In the genomic region with DNA sequence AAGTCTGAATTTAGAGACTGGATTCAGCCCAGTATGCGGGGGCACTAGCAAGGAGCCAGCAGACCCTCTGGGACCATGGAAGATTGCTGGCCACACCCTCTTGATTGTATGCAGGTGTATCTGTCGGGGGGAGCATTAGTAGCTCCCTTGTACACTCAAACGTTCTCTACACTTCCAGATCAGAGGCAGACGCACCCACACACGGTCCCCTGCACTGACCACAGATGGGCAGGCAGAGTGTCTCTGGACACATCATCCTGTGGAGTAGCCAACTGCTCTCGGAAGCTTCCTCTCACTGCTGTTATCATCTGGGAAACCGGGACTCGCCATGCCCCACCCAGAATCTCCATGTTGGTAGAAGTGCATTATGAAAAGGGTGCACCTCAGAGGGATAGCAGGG, we compare ENCODE assay signal across 22 mouse cellular contexts.
DNase-seq lines count a peak whose midpoint lies in the region; ATAC-seq and TF ChIP-seq lines count a peak whose summit lies in the region.
"Had no signal": no experiment of that assay in that cellular context is flagged by ENCODE, and none has a peak within 500 bp of the region (broad histone marks: within the 10 kb centered on the region; RNA-seq: fewer than 3 reads in every experiment).

No protein-coding gene starts in this region.

- H3K4me2 ChIP-seq in intestine, embryonic 16.5 days (ENCODE audit: low read depth, low read length), result no peak overlapping the region
- no peak overlapping the region for H3K4me2 ChIP-seq in intestine, postnatal 0 days (replicated peaks; ENCODE audit: low read depth)
- no peak overlapping the region for H3K4me2 ChIP-seq in midbrain, embryonic 12.5 days (replicated peaks)
- H3K4me2 ChIP-seq in midbrain, postnatal 0 days (ENCODE audit: low read depth, low read length, poor library complexity, severe bottlenecking), result no peak overlapping the region
- H3K4me2 ChIP-seq in midbrain, embryonic 14.5 days (ENCODE audit: low read length), result no peak overlapping the region
- H3K4me2 ChIP-seq: forebrain, embryonic 13.5 days; intestine, embryonic 15.5 days; limb, embryonic 13.5 days; liver, embryonic 13.5 days; lung, embryonic 15.5 days had no signal

- TF ChIP-seq POLR2A in lung, adult 2 months (IDR thresholded peaks at IDR 0.05; ENCODE audit: borderline replicate concordance, extremely low read depth, low read depth, low read length), result no peak

- no peak for DNase-seq in midbrain, postnatal 0 days (ENCODE audit: low spot score)
- no peak for DNase-seq in embryonic facial prominence, embryonic 10.5 days (ENCODE audit: low spot score)
- DNase-seq in midbrain, embryonic 14.5 days, result no peak
- DNase-seq in lung, adult 2 months, result no peak
- no peak for DNase-seq in adrenal gland, adult 2 months
- DNase-seq: B cell, adult 2 months; cerebellum, adult 2 months; cerebellum, postnatal 36 days; gastrocnemius, postnatal 25 days; heart, adult 2 months; heart, postnatal 36 days; layer of hippocampus, postnatal 36 days; liver, embryonic 13.5 days; thymus, postnatal 25 days had no signal

- TF ChIP-seq CTCF in intestine, postnatal 0 days (IDR thresholded peaks at IDR 0.05; ENCODE audit: low read depth), result no peak
- TF ChIP-seq CTCF in midbrain, postnatal 0 days (IDR thresholded peaks at IDR 0.05), result no peak
- no peak for TF ChIP-seq CTCF in lung, adult 2 months (IDR thresholded peaks at IDR 0.05; ENCODE audit: insufficient read depth, low read length)

- H3K9me3 ChIP-seq in intestine, embryonic 16.5 days (ENCODE audit: control insufficient read depth, low read length), result no peaks in the 10 kb centered on the region
- no peaks in the 10 kb centered on the region for H3K9me3 ChIP-seq in intestine, postnatal 0 days (ENCODE audit: control insufficient read depth)
- H3K9me3 ChIP-seq in midbrain, embryonic 12.5 days, result 0 out of 2 replicates have a peak, but pooled peaks cover 8% of the 10 kb centered on the region
- no peaks in the 10 kb centered on the region for H3K9me3 ChIP-seq in midbrain, postnatal 0 days (ENCODE audit: low read length)
- H3K9me3 ChIP-seq in embryonic facial prominence, embryonic 10.5 days, result peaks cover 5% of the 10 kb centered on the region; the same call in 1 of the 2 replicates
- no peaks in the 10 kb centered on the region for H3K9me3 ChIP-seq in midbrain, embryonic 14.5 days (ENCODE audit: control insufficient read depth, low read length)
- H3K9me3 ChIP-seq: intestine, embryonic 15.5 days; liver, embryonic 13.5 days; lung, embryonic 15.5 days had no signal

- no peak overlapping the region for H3K27ac ChIP-seq in intestine, embryonic 16.5 days (ENCODE audit: low read length)
- no peak overlapping the region for H3K27ac ChIP-seq in intestine, postnatal 0 days (ENCODE audit: low read depth, low read length)
- H3K27ac ChIP-seq in midbrain, embryonic 12.5 days (replicated peaks), result no peak overlapping the region
- H3K27ac ChIP-seq in midbrain, postnatal 0 days (ENCODE audit: low read depth, low read length), result no peak overlapping the region
- peak overlapping the region; percentile 54 for H3K27ac ChIP-seq in embryonic facial prominence, embryonic 10.5 days (replicated peaks)
- H3K27ac ChIP-seq in midbrain, embryonic 14.5 days (replicated peaks; ENCODE audit: low read depth, low read length), result no peak overlapping the region
- H3K27ac ChIP-seq: forebrain, embryonic 13.5 days; heart, adult 2 months; intestine, embryonic 15.5 days; limb, embryonic 13.5 days; liver, embryonic 13.5 days; lung, embryonic 15.5 days; macrophage had no signal

- no peaks in the 10 kb centered on the region for H3K36me3 ChIP-seq in intestine, embryonic 16.5 days (ENCODE audit: control insufficient read depth, insufficient read depth, low read length)
- H3K36me3 ChIP-seq in intestine, postnatal 0 days (ENCODE audit: control insufficient read depth, insufficient read depth), result no peaks in the 10 kb centered on the region
- H3K36me3 ChIP-seq in midbrain, embryonic 12.5 days, result no peaks in the 10 kb centered on the region
- no peaks in the 10 kb centered on the region for H3K36me3 ChIP-seq in midbrain, postnatal 0 days (ENCODE audit: insufficient read depth, low read length)
- H3K36me3 ChIP-seq in embryonic facial prominence, embryonic 10.5 days (replicated peaks), result no peaks in the 10 kb centered on the region
- no peaks in the 10 kb centered on the region for H3K36me3 ChIP-seq in midbrain, embryonic 14.5 days (ENCODE audit: control insufficient read depth, insufficient read depth, low read length)
- H3K36me3 ChIP-seq: intestine, embryonic 15.5 days; limb, embryonic 13.5 days; liver, embryonic 13.5 days; lung, embryonic 15.5 days had no signal

- H3K4me1 ChIP-seq in intestine, embryonic 16.5 days (ENCODE audit: control insufficient read depth, insufficient read depth, low read length), result peaks cover 2% of the 10 kb centered on the region; the same call in 1 of the 2 replicates
- H3K4me1 ChIP-seq in intestine, postnatal 0 days (replicated peaks; ENCODE audit: control insufficient read depth, insufficient read depth, low read length), result no peaks in the 10 kb centered on the region
- H3K4me1 ChIP-seq in midbrain, embryonic 12.5 days, result peaks cover 8% of the 10 kb centered on the region; the same call in 1 of the 2 replicates
- peaks cover 4% of the 10 kb centered on the region; the same call in 1 of the 2 replicates for H3K4me1 ChIP-seq in midbrain, postnatal 0 days (ENCODE audit: insufficient read depth, low read length)
- peaks cover 42% of the 10 kb centered on the region for H3K4me1 ChIP-seq in embryonic facial prominence, embryonic 10.5 days
- peaks cover 18% of the 10 kb centered on the region for H3K4me1 ChIP-seq in midbrain, embryonic 14.5 days (ENCODE audit: control insufficient read depth, insufficient read depth, low read length)
- no peaks in the 10 kb centered on the region for H3K4me1 ChIP-seq in lung, adult 2 months (ENCODE audit: control insufficient read depth, insufficient read depth, low read length)
- H3K4me1 ChIP-seq: liver, embryonic 13.5 days; lung, embryonic 15.5 days had no signal

- H3K4me3 ChIP-seq in intestine, embryonic 16.5 days (ENCODE audit: low read length), result no peak overlapping the region
- no peak overlapping the region for H3K4me3 ChIP-seq in intestine, postnatal 0 days (ENCODE audit: low read depth, low read length)
- no peak overlapping the region for H3K4me3 ChIP-seq in midbrain, embryonic 12.5 days
- H3K4me3 ChIP-seq in midbrain, postnatal 0 days (ENCODE audit: low read depth, low read length), result no peak overlapping the region
- no peak overlapping the region for H3K4me3 ChIP-seq in embryonic facial prominence, embryonic 10.5 days
- H3K4me3 ChIP-seq in midbrain, embryonic 14.5 days (replicated peaks; ENCODE audit: low read depth, low read length), result no peak overlapping the region
- H3K4me3 ChIP-seq in lung, adult 2 months (replicated peaks; ENCODE audit: extremely low read depth, low read depth, low read length), result no peak overlapping the region
- H3K4me3 ChIP-seq: forebrain, embryonic 13.5 days; heart, adult 2 months; intestine, embryonic 15.5 days; limb, embryonic 13.5 days; liver, embryonic 13.5 days; lung, embryonic 15.5 days had no signal

- WGBS in intestine, embryonic 16.5 days, result 70% methylated on average over 8 of the region's 8 CpGs
- WGBS in intestine, postnatal 0 days, result 70% methylated on average over 8 of the region's 8 CpGs
- 85% methylated on average over 8 of the region's 8 CpGs for WGBS in midbrain, embryonic 12.5 days
- WGBS in midbrain, postnatal 0 days, result 79% methylated on average over 8 of the region's 8 CpGs
- WGBS in embryonic facial prominence, embryonic 10.5 days, result 74% methylated on average over 8 of the region's 8 CpGs
- 84% methylated on average over 8 of the region's 8 CpGs for WGBS in midbrain, embryonic 14.5 days
- WGBS in lung, adult 2 months, result 73% methylated on average over 8 of the region's 8 CpGs

- no peak overlapping the region for H3K9ac ChIP-seq in intestine, embryonic 16.5 days (ENCODE audit: low read depth, low read length)
- no peak overlapping the region for H3K9ac ChIP-seq in intestine, postnatal 0 days (ENCODE audit: low read depth, low read length)
- H3K9ac ChIP-seq in midbrain, embryonic 12.5 days (replicated peaks), result no peak overlapping the region
- no peak overlapping the region for H3K9ac ChIP-seq in midbrain, postnatal 0 days (replicated peaks; ENCODE audit: low read length, poor library complexity, severe bottlenecking)
- no peak overlapping the region for H3K9ac ChIP-seq in midbrain, embryonic 14.5 days (replicated peaks; ENCODE audit: low read length)
- H3K9ac ChIP-seq: forebrain, embryonic 13.5 days; intestine, embryonic 15.5 days; limb, embryonic 13.5 days; liver, embryonic 13.5 days; lung, embryonic 15.5 days had no signal

- peak; percentile 39; the same call in 1 of the 2 replicates for ATAC-seq in intestine, embryonic 16.5 days
- ATAC-seq in intestine, postnatal 0 days, result no peak
- peak; percentile 11; the same call in 1 of the 2 replicates for ATAC-seq in midbrain, embryonic 12.5 days (ENCODE audit: low FRiP score, low read depth)
- no peak for ATAC-seq in midbrain, postnatal 0 days (ENCODE audit: low FRiP score)
- 0 out of 2 replicates have a peak, but pooled peaks have one; percentile 31 for ATAC-seq in midbrain, embryonic 14.5 days (ENCODE audit: low FRiP score, low TSS enrichment)
- ATAC-seq: forebrain, embryonic 13.5 days had no signal

- H3K27me3 ChIP-seq in intestine, embryonic 16.5 days (replicated peaks; ENCODE audit: control insufficient read depth, insufficient read depth, low read length), result no peaks in the 10 kb centered on the region
- H3K27me3 ChIP-seq in intestine, postnatal 0 days (replicated peaks; ENCODE audit: control insufficient read depth, insufficient read depth, low read length), result no peaks in the 10 kb centered on the region
- no peaks in the 10 kb centered on the region for H3K27me3 ChIP-seq in midbrain, embryonic 12.5 days
- H3K27me3 ChIP-seq in midbrain, postnatal 0 days (ENCODE audit: insufficient read depth, low read length), result no peaks in the 10 kb centered on the region
- H3K27me3 ChIP-seq in embryonic facial prominence, embryonic 10.5 days (replicated peaks; ENCODE audit: low read depth, poor library complexity, severe bottlenecking), result no peaks in the 10 kb centered on the region
- no peaks in the 10 kb centered on the region for H3K27me3 ChIP-seq in midbrain, embryonic 14.5 days (ENCODE audit: control insufficient read depth, insufficient read depth, low read length)
- H3K27me3 ChIP-seq: forebrain, embryonic 13.5 days; intestine, embryonic 15.5 days; limb, embryonic 13.5 days; liver, embryonic 13.5 days; lung, embryonic 15.5 days had no signal

Comparison
In these comparisons a context has a peak if more than half of its experiments do, and no peak if none do; other contexts are left out.
1. ATAC-seq: peak in intestine, embryonic 16.5 days (single experiment), midbrain, embryonic 12.5 days (single experiment) and midbrain, embryonic 14.5 days (single experiment); none in intestine, postnatal 0 days (single experiment) and midbrain, postnatal 0 days (single experiment).